Mouse (Mus musculus): ENCODE results near the gene Tbx4. TPM values are rescaled to one million over a fixed set of nuclear protein-coding genes. Genes with fewer than 3 reads are reported as not detected.

Tbx4 gene
- polyA plus RNA-seq, 1 experiment from 2014 or later, result not detected

- DNase-seq (ENCODE audit: low spot score), result no peak
Observed at GRCm38 (mm10) chr11:85900291-85900690, 14.1 kb downstream of the Tbx4 start.

GRCm38 (mm10) chr11:85909514-85909913 lies 23.3 kb downstream of the Tbx4 start:
- peak; percentile 8 for DNase-seq (ENCODE audit: low spot score)

- no peak for DNase-seq (ENCODE audit: low spot score)
Observed at GRCm38 (mm10) chr11:85910133-85910532, 23.9 kb downstream of the Tbx4 start.

GRCm38 (mm10) chr11:85913506-85913905 lies 27.3 kb downstream of the Tbx4 start:
- no peak for DNase-seq (ENCODE audit: low spot score)

- no peak for DNase-seq (ENCODE audit: low spot score)
Observed at GRCm38 (mm10) chr11:85917091-85917992, 31.1 kb downstream of the Tbx4 start.

- DNase-seq (ENCODE audit: low spot score), result no peak
Observed at GRCm38 (mm10) chr11:85917993-85918325, 31.7 kb downstream of the Tbx4 start.

GRCm38 (mm10) chr11:85918388-85918940 lies 32.2 kb downstream of the Tbx4 start:
- DNase-seq (ENCODE audit: low spot score), result no peak

- no peak for DNase-seq (ENCODE audit: low spot score)
Observed at GRCm38 (mm10) chr11:85925294-85925743, 39.1 kb downstream of the Tbx4 start.

- DNase-seq (ENCODE audit: low spot score), result no peak
Observed at GRCm38 (mm10) chr11:85926287-85926764, 40.1 kb downstream of the Tbx4 start.

- DNase-seq (ENCODE audit: low spot score), result no peak
Observed at GRCm38 (mm10) chr11:85928106-85928505, 41.9 kb downstream of the Tbx4 start.

- DNase-seq (ENCODE audit: low spot score), result no peak
Observed at GRCm38 (mm10) chr11:85929651-85930050, 43.4 kb downstream of the Tbx4 start.

GRCm38 (mm10) chr11:85941785-85942570 lies 55.8 kb downstream of the Tbx4 start:
- no peak for DNase-seq (ENCODE audit: low spot score)

GRCm38 (mm10) chr11:85948765-85949164 lies 62.5 kb downstream of the Tbx4 start:
- DNase-seq (ENCODE audit: low spot score), result no peak

- no peak for DNase-seq (ENCODE audit: low spot score)
Observed at GRCm38 (mm10) chr11:85949749-85950148, 63.5 kb downstream of the Tbx4 start.

- DNase-seq (ENCODE audit: low spot score), result no peak
Observed at GRCm38 (mm10) chr11:85952538-85952937, 66.3 kb downstream of the Tbx4 start.

GRCm38 (mm10) chr11:85955611-85956010 lies 69.4 kb downstream of the Tbx4 start:
- no peak for DNase-seq (ENCODE audit: low spot score)

GRCm38 (mm10) chr11:85956422-85956821 lies 70.2 kb downstream of the Tbx4 start:
- no peak for DNase-seq (ENCODE audit: low spot score)

- no peak for DNase-seq (ENCODE audit: low spot score)
Observed at GRCm38 (mm10) chr11:85956950-85957778, 70.9 kb downstream of the Tbx4 start.

GRCm38 (mm10) chr11:85959837-85960236 lies 73.6 kb downstream of the Tbx4 start:
- DNase-seq (ENCODE audit: low spot score), result no peak

GRCm38 (mm10) chr11:85960273-85960672 lies 74.1 kb downstream of the Tbx4 start:
- DNase-seq (ENCODE audit: low spot score), result no peak

- no peak for DNase-seq (ENCODE audit: low spot score)
Observed at GRCm38 (mm10) chr11:85961498-85961897, 75.3 kb downstream of the Tbx4 start.

All from thymus, postnatal 0 days (tissue).